Mouse (Mus musculus) C2C12 (cell line): ENCODE measurements around the gene Enox1.

Experiments
- CEBPB ChIP-seq: IDR thresholded peaks from one replicate; pipeline ENCODE4 v1.6.1; 2011; ENCODE audit warnings: low read depth, mild to moderate bottlenecking, control low read depth, moderate library complexity
- CTCF ChIP-seq: IDR thresholded peaks from one replicate; pipeline ENCODE4 v1.5.1; 2011; ENCODE audit not compliant: control insufficient read depth, insufficient read depth, insufficient read length
- FOSL1 ChIP-seq: IDR thresholded peaks from one replicate; pipeline ENCODE4 v1.8.0; 2011; ENCODE audit warnings: mild to moderate bottlenecking, low read length; ENCODE audit not compliant: poor library complexity, insufficient read depth, severe bottlenecking
- MAX ChIP-seq: IDR thresholded peaks from one replicate; pipeline ENCODE4 v1.6.1; 2011; ENCODE audit warnings: mild to moderate bottlenecking, control low read depth
- MYOD1 ChIP-seq: IDR thresholded peaks from one replicate; pipeline ENCODE4 v1.6.1; 2011; ENCODE audit warnings: low read depth; ENCODE audit not compliant: control insufficient read depth, insufficient read length
- MYOG ChIP-seq: IDR thresholded peaks from one replicate; pipeline ENCODE4 v1.6.1; 2011; ENCODE audit not compliant: control insufficient read depth, insufficient read length; ENCODE audit errors: extremely low read depth
- USF1 ChIP-seq: IDR thresholded peaks from one replicate; pipeline ENCODE4 v1.6.1; 2011; ENCODE audit warnings: low read depth, mild to moderate bottlenecking, control low read depth, moderate library complexity

DNA sequence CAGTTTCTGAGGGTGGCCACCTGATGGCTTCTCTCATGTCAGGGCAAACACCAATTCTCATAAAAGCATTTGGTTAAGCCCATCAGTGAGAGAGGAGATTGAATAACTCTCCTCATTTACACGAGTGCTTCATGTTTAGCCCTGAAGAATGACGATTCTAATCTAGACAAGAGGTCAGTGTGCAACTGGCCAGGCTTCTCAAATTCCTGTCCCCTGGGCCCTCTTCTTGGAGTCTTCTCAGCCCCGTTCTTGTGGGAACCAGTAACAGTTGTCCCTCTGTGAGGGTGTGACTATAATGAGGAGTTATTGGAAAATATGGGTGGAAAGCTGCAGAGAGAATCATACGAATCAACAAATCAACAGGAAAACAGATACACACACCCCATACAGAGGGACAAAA, 103.5 kb downstream of the Enox1 start:
- TF ChIP-seq FOSL1: no peak
- no peak for TF ChIP-seq CTCF
- no peak for TF ChIP-seq MYOD1
- TF ChIP-seq USF1: no peak
- TF ChIP-seq MYOG: no peak
- TF ChIP-seq MAX: no peak
- no peak for TF ChIP-seq CEBPB
